Mouse (Mus musculus) C2C12 (cell line): ENCODE data around the gene Dnajc10. TPM values are rescaled to one million over a fixed set of nuclear protein-coding genes. Genes with fewer than 3 reads are reported as not detected.

ENCODE experiments used
- H3K27me3 ChIP-seq: one replicate; pipeline ENCODE4 v1.6.1; 2011; ENCODE audit not compliant: control insufficient read depth, insufficient read depth, insufficient read length
- H3K36me3 ChIP-seq: one replicate; pipeline ENCODE4 v1.6.1; 2011; ENCODE audit not compliant: control insufficient read depth, insufficient read depth
- H3K4me3 ChIP-seq: one replicate; pipeline ENCODE4 v1.5.1; 2011; ENCODE audit warnings: mild to moderate bottlenecking, control low read depth; ENCODE audit not compliant: poor library complexity, insufficient read depth, severe bottlenecking
- H3K79me2 ChIP-seq: one replicate; pipeline ENCODE4 v1.6.1; 2011; ENCODE audit not compliant: control insufficient read depth, insufficient read depth
- H3K79me3 ChIP-seq: one replicate; pipeline ENCODE4 v1.6.1; 2011; ENCODE audit warnings: low read depth, control low read depth
- H3ac ChIP-seq: one replicate; pipeline ENCODE3; 2011; ENCODE audit warnings: low read depth; ENCODE audit not compliant: control insufficient read depth, insufficient read length
- CEBPB ChIP-seq: IDR thresholded peaks from one replicate; pipeline ENCODE4 v1.6.1; 2011; ENCODE audit warnings: low read depth, mild to moderate bottlenecking, control low read depth, moderate library complexity
- CTCF ChIP-seq: IDR thresholded peaks from one replicate; pipeline ENCODE4 v1.5.1; 2011; ENCODE audit not compliant: control insufficient read depth, insufficient read depth, insufficient read length
- FOSL1 ChIP-seq: IDR thresholded peaks from one replicate; pipeline ENCODE4 v1.8.0; 2011; ENCODE audit warnings: mild to moderate bottlenecking, low read length; ENCODE audit not compliant: poor library complexity, insufficient read depth, severe bottlenecking
- MAX ChIP-seq: IDR thresholded peaks from one replicate; pipeline ENCODE4 v1.6.1; 2011; ENCODE audit warnings: mild to moderate bottlenecking, control low read depth
- MYOD1 ChIP-seq: IDR thresholded peaks from one replicate; pipeline ENCODE4 v1.6.1; 2011; ENCODE audit warnings: low read depth; ENCODE audit not compliant: control insufficient read depth, insufficient read length
- MYOG ChIP-seq: IDR thresholded peaks from one replicate; pipeline ENCODE4 v1.6.1; 2011; ENCODE audit not compliant: control insufficient read depth, insufficient read length; ENCODE audit errors: extremely low read depth
- USF1 ChIP-seq: IDR thresholded peaks from one replicate; pipeline ENCODE4 v1.6.1; 2011; ENCODE audit warnings: low read depth, mild to moderate bottlenecking, control low read depth, moderate library complexity
- polyA plus RNA-seq: library from polyadenylated mRNA; unstranded; fragments of >200 nt; fragmentation: generic; extraction: Trizol; gene quantifications from one replicate; pipeline ENCODE4 v1.2.1, GENCODE M21; 2012; ENCODE audit warnings: missing spikeins

The Dnajc10 gene
- polyA plus RNA-seq, 1 experiment, result 36.5 TPM

DNA sequence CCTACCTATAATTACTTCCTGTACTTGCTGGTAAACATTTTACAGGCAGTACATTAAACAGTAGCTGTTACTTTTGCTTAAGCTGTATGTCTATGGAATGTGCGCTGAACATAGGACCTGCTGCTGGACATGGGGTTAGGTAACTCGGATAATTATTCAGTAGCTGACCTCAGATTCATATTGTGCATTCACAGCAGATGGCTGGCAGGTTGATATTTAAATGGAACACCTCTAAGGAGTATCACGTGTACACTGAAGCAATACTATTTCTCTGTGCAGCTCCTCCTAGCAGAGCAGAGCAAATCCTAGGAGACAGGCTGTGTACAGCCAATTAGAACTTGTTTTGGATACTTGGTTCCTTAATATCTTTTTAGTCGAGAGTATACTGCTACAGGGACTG is 39.3 kb downstream of the Dnajc10 start:
- no peaks in the 10 kb centered on the region for H3K79me3 ChIP-seq
- no peak overlapping the region for H3ac ChIP-seq
- no peaks in the 10 kb centered on the region for H3K79me2 ChIP-seq
- H3K4me3 ChIP-seq, result no peak overlapping the region
- TF ChIP-seq MYOG, result no peak
- TF ChIP-seq CEBPB, result no peak
- no peak for TF ChIP-seq MYOD1
- TF ChIP-seq MAX, result no peak
- TF ChIP-seq USF1, result no peak
- no peak for TF ChIP-seq CTCF
- TF ChIP-seq FOSL1, result no peak
- peaks cover 52% of the 10 kb centered on the region for H3K36me3 ChIP-seq
- H3K27me3 ChIP-seq, result no peaks in the 10 kb centered on the region

DNA sequence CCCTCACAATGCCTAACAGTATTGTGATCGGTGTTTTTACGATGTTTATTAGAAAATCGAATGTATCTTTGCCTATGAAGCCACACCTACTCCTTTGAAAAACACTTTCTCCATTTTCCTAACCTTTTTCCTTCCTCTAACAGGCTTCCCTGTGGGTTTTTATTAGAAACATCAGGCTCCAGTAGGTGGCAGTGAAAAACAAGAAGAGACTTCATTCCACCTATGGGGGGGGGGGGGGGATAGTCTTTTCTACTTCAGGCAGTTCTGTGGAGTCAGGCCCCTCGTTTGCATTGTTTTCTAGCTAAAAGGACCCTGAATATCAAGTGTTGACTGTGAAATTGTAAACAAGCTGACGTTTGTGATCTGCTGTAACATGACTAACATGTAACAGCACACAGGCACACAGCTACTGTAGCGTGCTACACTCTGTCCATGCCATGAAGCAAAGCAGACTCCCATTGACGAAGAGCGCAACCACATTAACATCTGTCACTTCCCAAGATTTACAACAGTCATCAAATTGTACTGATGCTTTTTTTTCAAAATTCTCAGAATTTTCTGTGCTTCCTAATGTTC is 41.5 kb downstream of the Dnajc10 start:
- no peaks in the 10 kb centered on the region for H3K79me3 ChIP-seq
- no peaks in the 10 kb centered on the region for H3K79me2 ChIP-seq
- TF ChIP-seq USF1, result no peak
- no peak for TF ChIP-seq MAX
- no peak for TF ChIP-seq MYOG
- no peak for TF ChIP-seq MYOD1
- TF ChIP-seq FOSL1, result no peak
- no peak for TF ChIP-seq CEBPB
- no peak for TF ChIP-seq CTCF
- H3K36me3 ChIP-seq, result peaks cover 31% of the 10 kb centered on the region
- no peaks in the 10 kb centered on the region for H3K27me3 ChIP-seq
- H3ac ChIP-seq, result no peak overlapping the region
- no peak overlapping the region for H3K4me3 ChIP-seq

DNA sequence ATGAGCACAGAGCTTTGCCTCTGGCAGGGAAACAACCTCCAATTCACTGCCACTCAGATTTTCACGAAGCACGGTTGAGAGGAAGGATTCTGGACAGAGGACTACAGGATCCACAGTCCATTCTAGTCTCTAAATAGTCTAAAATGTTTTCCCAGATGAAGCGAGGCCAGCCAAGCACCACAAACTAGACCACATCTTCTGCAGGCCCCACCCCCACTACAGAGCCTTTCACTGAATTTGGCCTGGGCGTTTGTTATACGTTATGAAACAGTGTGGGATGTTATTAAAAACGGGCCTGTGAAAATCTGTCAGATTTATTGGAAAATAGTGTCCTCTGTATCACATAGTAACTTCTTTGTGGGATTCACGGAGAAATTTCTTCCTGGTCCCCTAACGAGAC is 56.2 kb downstream of the Dnajc10 start:
- TF ChIP-seq MYOD1 (no peak), USF1 (no peak), CEBPB (no peak), MAX (no peak), FOSL1 (no peak), MYOG (no peak), CTCF (no peak)
- Histone ChIP-seq H3K36me3 (no peaks in the 10 kb centered on the region), H3K79me3 (no peaks in the 10 kb centered on the region), H3K27me3 (no peaks in the 10 kb centered on the region), H3K4me3 (no peak overlapping the region), H3K79me2 (no peaks in the 10 kb centered on the region), H3ac (no peak overlapping the region)

DNA sequence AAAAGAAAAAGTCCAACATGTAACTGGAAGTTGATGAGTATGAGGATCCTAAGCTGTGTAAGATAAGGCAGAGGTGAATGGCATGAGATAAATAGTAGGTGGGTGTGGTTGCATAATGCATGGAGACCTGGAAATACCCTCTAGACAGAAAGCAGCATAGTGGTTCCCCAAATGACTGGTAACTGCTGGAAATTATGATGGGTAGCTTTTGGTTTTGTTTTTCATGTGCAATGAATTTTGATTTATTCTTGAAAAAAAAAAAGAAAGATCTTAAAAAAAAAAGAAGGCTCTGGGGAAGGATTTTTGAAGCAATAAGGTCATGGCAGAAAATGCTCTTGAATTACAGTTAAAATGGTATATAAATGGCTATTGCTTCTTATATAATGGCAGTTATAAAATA is 59.6 kb downstream of the Dnajc10 start:
- Histone ChIP-seq H3K36me3 (no peaks in the 10 kb centered on the region), H3K4me3 (no peak overlapping the region), H3K79me2 (no peaks in the 10 kb centered on the region), H3K27me3 (no peaks in the 10 kb centered on the region), H3ac (no peak overlapping the region), H3K79me3 (no peaks in the 10 kb centered on the region)
- TF ChIP-seq CEBPB (no peak), MAX (no peak), FOSL1 (no peak), CTCF (no peak), USF1 (no peak), MYOG (no peak), MYOD1 (no peak)

GRCm38 (mm10) chr2:80379848-80380247 is 64.6 kb downstream of the Dnajc10 start:
- Histone ChIP-seq H3K79me3 (no peaks in the 10 kb centered on the region), H3K4me3 (no peak overlapping the region), H3K36me3 (no peaks in the 10 kb centered on the region), H3K27me3 (no peaks in the 10 kb centered on the region), H3ac (no peak overlapping the region), H3K79me2 (no peaks in the 10 kb centered on the region)
- TF ChIP-seq FOSL1 (no peak), MYOD1 (no peak), MYOG (no peak), CEBPB (no peak), CTCF (no peak), USF1 (no peak), MAX (no peak)

DNA sequence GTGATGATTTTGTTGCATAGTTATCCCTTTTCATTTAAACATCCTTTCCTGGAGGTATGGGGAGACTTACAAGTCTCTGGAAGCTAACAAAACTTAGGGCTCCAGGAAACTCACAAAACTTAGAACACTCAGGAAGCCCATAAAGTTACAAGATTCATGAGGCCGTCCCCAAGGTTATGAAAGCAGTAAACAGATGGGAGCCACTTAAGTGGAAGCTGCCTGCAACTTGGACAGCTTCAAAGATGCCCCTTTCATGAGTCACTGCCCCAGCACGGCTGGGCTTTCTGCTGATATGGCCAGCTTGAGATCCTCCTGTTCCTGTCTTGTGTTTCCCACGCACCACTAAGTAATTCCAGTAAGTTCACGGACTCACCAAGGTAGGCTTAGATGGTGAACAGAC is 69.2 kb downstream of the Dnajc10 start:
- TF ChIP-seq USF1, result no peak
- no peak for TF ChIP-seq MYOD1
- no peak for TF ChIP-seq FOSL1
- no peak for TF ChIP-seq CTCF
- TF ChIP-seq MYOG, result no peak
- no peak for TF ChIP-seq MAX
- TF ChIP-seq CEBPB, result no peak
- no peaks in the 10 kb centered on the region for H3K79me3 ChIP-seq

More for the DNA sequence above, 69.2 kb downstream of the Dnajc10 start:
- H3K36me3 ChIP-seq, result no peaks in the 10 kb centered on the region
- H3K79me2 ChIP-seq, result no peaks in the 10 kb centered on the region
- H3ac ChIP-seq, result no peak overlapping the region
- no peaks in the 10 kb centered on the region for H3K27me3 ChIP-seq
- no peak overlapping the region for H3K4me3 ChIP-seq
